Mouse (Mus musculus) midbrain, embryonic 14.5 days (tissue): ENCODE measurements around the gene Fkrp. TPM values are rescaled to one million over a fixed set of nuclear protein-coding genes. Genes with fewer than 3 reads are reported as not detected.

Source experiments
- ATAC-seq: fragments of 200-750 bp; cut with Nextera tagmentation; 2 replicates; pipeline ENCODE4 v1.8.0; 2017; ENCODE audit warnings: moderate number of reproducible peaks, moderate library complexity; ENCODE audit not compliant: low FRiP score, low TSS enrichment
- DNase-seq: peaks from one replicate; pipeline ENCODE4 v3.0.0-alpha.2; 2015
- H3K27ac ChIP-seq: fragments of 300-500 bp; sonication (generic); replicated peaks from 2 replicates; pipeline ENCODE4 v1.5.1; 2014; ENCODE audit warnings: mild to moderate bottlenecking, low read depth, low read length, moderate library complexity
- H3K27me3 ChIP-seq: fragments of 300-500 bp; sonication (generic); 2 replicates; pipeline ENCODE4 v1.6.1; 2014; ENCODE audit warnings: low read length, control low read depth, mixed read lengths; ENCODE audit not compliant: control insufficient read depth, insufficient read depth
- H3K36me3 ChIP-seq: fragments of 300-500 bp; sonication (generic); 2 replicates; pipeline ENCODE4 v1.6.1; 2014; ENCODE audit warnings: low read length, control low read depth; ENCODE audit not compliant: control insufficient read depth, insufficient read depth
- H3K4me1 ChIP-seq: fragments of 300-500 bp; sonication (generic); 2 replicates; pipeline ENCODE4 v1.6.1; 2014; ENCODE audit warnings: mild to moderate bottlenecking, antibody characterized with exemption, low read length, control low read depth; ENCODE audit not compliant: control insufficient read depth, insufficient read depth
- H3K4me2 ChIP-seq: fragments of 300-500 bp; sonication (generic); 2 replicates; pipeline ENCODE4 v1.6.1; 2014; ENCODE audit warnings: mild to moderate bottlenecking, low read length, moderate library complexity
- H3K4me3 ChIP-seq: fragments of 300-500 bp; sonication (generic); replicated peaks from 2 replicates; pipeline ENCODE4 v1.5.1; 2014; ENCODE audit warnings: low read depth, low read length
- H3K9ac ChIP-seq: fragments of 300-500 bp; sonication (generic); replicated peaks from 2 replicates; pipeline ENCODE4 v1.6.1; 2014; ENCODE audit warnings: mild to moderate bottlenecking, low read length, moderate library complexity
- H3K9me3 ChIP-seq: fragments of 300-500 bp; sonication (generic); 2 replicates; pipeline ENCODE4 v1.6.1; 2016; ENCODE audit warnings: low read length, control low read depth, mixed read lengths; ENCODE audit not compliant: control insufficient read depth
- WGBS: fragments of 180-500 bp; shearing (Covaris S2); extraction: QIAGEN DNeasy Blood & Tissue Kit; methylation state at CpG from one replicate; pipeline ENCODE4 v1.1.7; 2014; 5-methylcytosine and 5-hydroxymethylcytosine counted together
- polyA plus RNA-seq: library from polyadenylated mRNA; unstranded; fragments of >200 nt; fragmentation: Nextera tagmentation; extraction: Ambion mirVana; gene quantifications from 2 replicates; pipeline ENCODE4 v1.2.1, GENCODE M21; 2014

Fkrp gene
- polyA plus RNA-seq, 1 experiment from 2014 or later, result 48.7 TPM

GRCm38 (mm10) chr7:16845820-16846167, 29.3 kb upstream of the Fkrp start:
- H3K9ac ChIP-seq, result no peak overlapping the region
- peaks cover 12% of the 10 kb centered on the region for H3K4me1 ChIP-seq
- no peak for DNase-seq
- H3K9me3 ChIP-seq, result no peaks in the 10 kb centered on the region
- H3K4me2 ChIP-seq, result 0 out of 2 replicates have a peak overlapping the region, but pooled peaks have one; percentile 5
- ATAC-seq, result no peak
- H3K27me3 ChIP-seq, result no peaks in the 10 kb centered on the region
- H3K36me3 ChIP-seq, result peaks cover 29% of the 10 kb centered on the region
- no peak overlapping the region for H3K4me3 ChIP-seq
- no peak overlapping the region for H3K27ac ChIP-seq
- 33% methylated on average over 10 of the region's 10 CpGs for WGBS

GRCm38 (mm10) chr7:16845072-16845819, 28.7 kb upstream of the Fkrp start:
- H3K27ac ChIP-seq, result no peak overlapping the region
- ATAC-seq, result no peak
- no peak overlapping the region for H3K9ac ChIP-seq
- 38% methylated on average over 14 of the region's 14 CpGs for WGBS
- H3K4me3 ChIP-seq, result no peak overlapping the region
- H3K9me3 ChIP-seq, result no peaks in the 10 kb centered on the region
- no peak for DNase-seq
- H3K4me1 ChIP-seq, result peaks cover 12% of the 10 kb centered on the region
- H3K4me2 ChIP-seq, result peak overlapping the region; percentile 21; the same call in 1 of the 2 replicates
- H3K27me3 ChIP-seq, result no peaks in the 10 kb centered on the region
- peaks cover 29% of the 10 kb centered on the region for H3K36me3 ChIP-seq

GRCm38 (mm10) chr7:16844696-16845071, 28.2 kb upstream of the Fkrp start:
- Histone ChIP-seq H3K4me3 (0 out of 2 replicates have a peak overlapping the region, but pooled peaks have one; percentile 53), H3K4me1 (peaks cover 12% of the 10 kb centered on the region), H3K9me3 (no peaks in the 10 kb centered on the region), H3K27ac (no peak overlapping the region), H3K9ac (no peak overlapping the region), H3K36me3 (peaks cover 29% of the 10 kb centered on the region), H3K4me2 (peak overlapping the region; percentile 96; the same call in 1 of the 2 replicates), H3K27me3 (no peaks in the 10 kb centered on the region)
- DNase-seq, result no peak
- WGBS, result 60% methylated on average over 3 of the region's 3 CpGs
- ATAC-seq, result no peak

GRCm38 (mm10) chr7:16843441-16844171, 27.1 kb upstream of the Fkrp start:
- H3K9ac ChIP-seq, result peak overlapping the region; percentile 40
- peak overlapping the region; percentile 53 for H3K4me3 ChIP-seq
- H3K4me1 ChIP-seq, result peaks cover 12% of the 10 kb centered on the region
- no peak for ATAC-seq
- WGBS, result 2% methylated on average over 33 of the region's 33 CpGs
- 0 out of 2 replicates have a peak overlapping the region, but pooled peaks have one; percentile 61 for H3K27ac ChIP-seq
- no peaks in the 10 kb centered on the region for H3K9me3 ChIP-seq
- no peaks in the 10 kb centered on the region for H3K27me3 ChIP-seq
- peak overlapping the region; percentile 96 for H3K4me2 ChIP-seq
- peak; percentile 55 for DNase-seq
- H3K36me3 ChIP-seq, result peaks cover 33% of the 10 kb centered on the region

GRCm38 (mm10) chr7:16842645-16843063, 26.1 kb upstream of the Fkrp start, which contains the start of gene Prkd2:
Gene Prkd2 (plus strand): TSS chr7:16842902.
- Histone ChIP-seq H3K4me3 (peak within 1 kb of the TSS; percentile 53), H3K27me3 (no peaks in the 10 kb centered on the region), H3K9me3 (no peaks in the 10 kb centered on the region), H3K27ac (peak within 1 kb of the TSS; percentile 64), H3K4me1 (peaks cover 12% of the 10 kb centered on the region), H3K9ac (peak within 1 kb of the TSS; percentile 40), H3K36me3 (peaks cover 42% of the 10 kb centered on the region), H3K4me2 (peak within 1 kb of the TSS; percentile 96)
- DNase-seq (peak; percentile 93), ATAC-seq (peak; percentile 88)
- 1% methylated on average over 32 of the region's 32 CpGs for WGBS

- Histone ChIP-seq H3K4me3 (peak overlapping the region; percentile 53), H3K9me3 (no peaks in the 10 kb centered on the region), H3K36me3 (peaks cover 50% of the 10 kb centered on the region), H3K27me3 (no peaks in the 10 kb centered on the region), H3K4me2 (peak overlapping the region; percentile 96), H3K27ac (peak overlapping the region; percentile 64), H3K9ac (peak overlapping the region; percentile 40; the same call in 1 of the 2 replicates), H3K4me1 (peaks cover 12% of the 10 kb centered on the region)
- WGBS, result 51% methylated on average over 11 of the region's 11 CpGs
- peak; percentile 21 for DNase-seq
- no peak for ATAC-seq
Measured at GRCm38 (mm10) chr7:16841561-16842560, 25.3 kb upstream of the Fkrp start.

GRCm38 (mm10) chr7:16841078-16841477, 24.5 kb upstream of the Fkrp start:
- Histone ChIP-seq H3K4me2 (no peak overlapping the region), H3K9ac (no peak overlapping the region), H3K27me3 (no peaks in the 10 kb centered on the region), H3K27ac (no peak overlapping the region), H3K4me1 (peaks cover 12% of the 10 kb centered on the region), H3K9me3 (no peaks in the 10 kb centered on the region), H3K36me3 (peaks cover 52% of the 10 kb centered on the region), H3K4me3 (no peak overlapping the region)
- 79% methylated on average over 4 of the region's 4 CpGs for WGBS
- ATAC-seq, result no peak
- no peak for DNase-seq

- no peak for DNase-seq
- no peaks in the 10 kb centered on the region for H3K9me3 ChIP-seq
- ATAC-seq, result no peak
- no peak overlapping the region for H3K4me3 ChIP-seq
- peaks cover 12% of the 10 kb centered on the region for H3K4me1 ChIP-seq
- H3K4me2 ChIP-seq, result no peak overlapping the region
- H3K27ac ChIP-seq, result no peak overlapping the region
- no peak overlapping the region for H3K9ac ChIP-seq
- peaks cover 59% of the 10 kb centered on the region for H3K36me3 ChIP-seq
- WGBS, result 89% methylated on average over 2 of the region's 2 CpGs
- H3K27me3 ChIP-seq, result no peaks in the 10 kb centered on the region
Measured at GRCm38 (mm10) chr7:16840109-16840491, 23.6 kb upstream of the Fkrp start.
